Mouse (Mus musculus): Measurements from ENCODE around the gene Rbfox1. TPM values are rescaled to one million over a fixed set of nuclear protein-coding genes. Genes with fewer than 3 reads are reported as not detected.
A peak's percentile ranks its signal among the peaks of the same experiment; 100 is the strongest.

Rbfox1 gene
- total RNA-seq, 2 experiments from 2014 or later: 120 to 127 TPM

DNA sequence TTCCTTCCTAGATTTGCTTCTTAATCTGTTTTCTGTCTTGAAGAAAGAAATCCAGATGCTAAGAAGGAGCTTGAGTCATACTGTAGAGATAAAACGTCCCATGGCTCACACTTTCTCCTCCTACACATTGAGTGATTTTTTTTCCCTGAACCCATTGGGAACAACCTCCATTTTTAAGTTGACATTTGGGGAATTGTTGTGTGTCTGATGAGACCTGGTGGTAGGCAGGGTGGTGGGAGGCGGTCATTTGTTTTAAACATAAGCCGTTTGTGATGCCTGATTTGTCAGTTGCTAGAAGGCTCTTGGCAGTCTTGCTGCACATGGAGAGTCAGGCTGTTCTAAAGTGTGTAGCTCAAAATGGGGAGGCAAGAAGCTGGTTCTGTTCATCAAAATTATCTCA, 76.6 kb downstream of the Rbfox1 start:
- no peak for DNase-seq
- intact Hi-C loops (cut with DNase I; ENCODE audit: low total_unique reads): no loop called here

DNA sequence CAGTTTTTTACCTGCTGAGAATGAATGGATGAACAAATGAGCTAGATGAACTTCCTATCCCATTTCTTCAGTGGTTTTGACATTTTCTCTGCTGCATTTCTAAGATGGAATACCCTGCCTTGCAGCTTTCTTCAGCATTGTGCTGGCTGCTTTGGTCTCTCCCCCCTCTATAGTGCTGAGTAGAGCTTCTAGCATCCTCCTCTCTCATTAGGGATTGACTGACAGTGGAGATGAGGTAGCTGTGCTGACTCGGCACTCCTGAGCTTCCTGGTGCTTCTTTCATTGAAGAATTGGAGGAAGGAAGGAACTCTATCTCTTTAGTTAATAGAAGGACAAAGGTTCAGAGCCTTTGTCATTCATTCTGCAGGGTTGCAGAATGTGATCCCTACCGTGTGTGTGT, 89.0 kb downstream of the Rbfox1 start:
- intact Hi-C loops (cut with DNase I; ENCODE audit: low total_unique reads): no loop called here

DNA sequence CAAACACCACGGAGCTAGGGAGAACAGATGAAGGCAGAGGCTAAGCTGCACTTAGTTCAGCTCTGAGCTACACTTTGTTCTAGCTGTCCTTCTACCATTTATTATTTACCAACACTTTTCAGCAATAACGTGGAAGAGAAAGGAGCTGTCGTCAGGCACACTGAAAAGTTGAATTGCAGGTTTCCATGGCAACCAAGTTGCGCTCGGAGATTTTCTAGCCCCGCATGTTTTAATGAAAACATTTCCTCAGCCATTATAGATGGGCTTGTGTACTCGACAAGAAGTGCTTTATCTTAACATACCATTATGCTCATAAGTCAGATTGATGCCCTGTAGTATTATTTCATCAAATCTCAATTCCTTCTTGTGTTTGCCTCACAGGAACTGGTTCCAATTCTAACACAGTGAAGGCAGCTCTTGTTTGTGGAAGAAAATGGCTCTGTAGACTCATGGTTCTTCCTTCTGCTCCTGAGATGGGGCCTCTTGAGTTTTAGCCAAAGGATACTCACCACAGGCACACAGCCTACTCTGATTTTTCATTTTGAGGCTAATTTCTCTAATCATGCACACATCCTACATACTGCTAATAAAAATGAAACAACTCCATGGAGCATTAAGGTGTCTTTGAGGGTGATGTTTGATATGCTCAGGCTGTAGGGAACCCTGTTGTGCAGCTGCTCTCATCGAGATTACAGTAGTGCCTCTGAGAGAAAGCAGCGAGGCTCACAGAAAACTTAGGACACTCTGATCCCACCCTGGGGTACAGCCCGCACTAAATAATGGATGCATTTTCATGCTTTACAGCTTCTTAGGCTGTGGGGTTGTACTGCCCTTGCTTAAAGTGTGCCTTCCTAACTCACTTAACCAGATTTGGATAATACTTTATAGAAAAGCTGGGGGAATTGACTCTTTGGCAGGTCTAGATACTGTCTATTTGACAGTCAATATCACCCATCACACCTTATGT, 107.2 kb downstream of the Rbfox1 start:
- DNase-seq: no peak
- intact Hi-C loops (cut with DNase I; ENCODE audit: low total_unique reads): no loop called here

More for the DNA sequence above, 89.0 kb downstream of the Rbfox1 start:
- no peak for DNase-seq

DNA sequence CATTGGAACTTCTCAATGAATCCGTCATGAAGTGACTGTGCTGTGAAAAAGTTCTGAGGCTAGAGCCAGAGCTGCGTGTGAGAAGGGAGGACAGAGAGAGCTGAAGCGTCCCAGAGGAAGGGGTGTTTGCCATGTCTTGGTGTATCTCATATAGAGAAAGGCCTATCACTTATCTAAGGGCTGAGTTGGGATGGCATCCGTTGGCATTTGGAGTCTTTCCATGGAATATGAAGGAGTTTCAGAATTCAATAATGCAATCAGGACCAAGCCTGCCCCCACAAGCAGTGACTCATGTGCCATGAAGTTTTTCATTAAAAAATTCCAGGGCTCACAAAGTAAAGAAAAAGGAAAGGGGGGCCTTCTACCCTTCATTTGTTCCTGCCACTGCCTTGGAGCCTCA, 112.0 kb downstream of the Rbfox1 start:
- no peak for DNase-seq
- intact Hi-C loops (cut with DNase I; ENCODE audit: low total_unique reads): no loop called here

DNA sequence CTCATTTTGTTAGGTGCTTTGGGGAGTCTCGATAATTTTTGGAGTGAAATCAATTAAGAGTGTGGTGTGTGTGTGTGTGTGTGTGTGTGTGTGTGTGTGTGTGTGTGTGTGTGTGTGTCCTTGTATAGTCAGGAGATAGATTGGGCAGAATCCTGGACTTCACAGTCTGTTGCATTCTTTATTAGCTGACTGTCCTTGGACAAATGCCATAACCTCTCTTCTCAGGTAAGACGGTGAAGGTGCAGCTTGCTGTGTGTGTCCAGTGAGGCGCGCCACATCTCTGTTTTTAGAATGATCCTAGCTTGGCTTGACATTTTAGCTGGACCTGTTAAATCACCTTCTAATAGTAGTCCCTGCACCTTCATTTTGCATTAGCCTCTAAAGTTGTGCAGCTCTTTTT, 112.5 kb downstream of the Rbfox1 start:
- no peak for DNase-seq
- intact Hi-C loops (cut with DNase I; ENCODE audit: low total_unique reads): no loop called here

DNA sequence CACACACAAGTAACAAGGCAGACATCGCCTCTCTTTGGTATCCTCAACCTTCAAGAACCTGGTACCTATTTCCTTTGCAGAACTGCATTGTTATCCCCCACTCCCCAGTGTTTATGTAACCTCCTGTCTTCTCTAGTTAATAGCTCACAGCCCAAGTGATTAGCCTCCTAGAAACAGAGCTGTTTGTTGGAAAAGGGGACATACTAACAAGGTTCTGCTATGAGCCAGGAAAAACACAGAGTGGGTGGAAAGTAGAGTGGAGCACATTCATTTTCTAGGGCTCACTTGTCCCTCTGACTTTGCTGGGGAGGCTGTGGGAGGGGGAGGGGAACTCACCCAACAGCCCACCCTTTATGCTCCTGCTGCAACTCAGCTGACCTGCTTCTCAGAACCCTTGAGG, 114.9 kb downstream of the Rbfox1 start:
- intact Hi-C loops (cut with DNase I; ENCODE audit: low total_unique reads): no loop called here
- DNase-seq: no peak

DNA sequence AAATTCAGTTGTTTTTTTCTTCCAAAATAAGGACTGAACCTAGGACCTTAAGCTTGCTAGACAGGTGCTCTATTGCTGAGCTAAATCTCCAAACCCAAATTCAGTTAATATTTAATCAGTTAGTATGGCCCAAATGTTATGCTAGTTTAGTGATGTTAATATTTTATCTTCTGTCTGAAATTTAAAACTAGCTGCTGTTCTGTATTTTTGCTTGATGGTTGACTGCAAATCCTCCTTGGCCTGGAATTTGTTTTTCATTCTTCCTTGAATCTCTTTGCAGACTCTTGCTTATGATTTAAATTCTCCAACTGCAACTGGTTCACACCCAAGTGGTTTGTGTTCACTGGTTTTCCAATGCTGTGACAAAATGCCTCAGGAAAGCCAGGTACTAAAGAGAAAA, 121.8 kb downstream of the Rbfox1 start:
- intact Hi-C loops (cut with DNase I; ENCODE audit: low total_unique reads): no loop called here
- DNase-seq: no peak

DNA sequence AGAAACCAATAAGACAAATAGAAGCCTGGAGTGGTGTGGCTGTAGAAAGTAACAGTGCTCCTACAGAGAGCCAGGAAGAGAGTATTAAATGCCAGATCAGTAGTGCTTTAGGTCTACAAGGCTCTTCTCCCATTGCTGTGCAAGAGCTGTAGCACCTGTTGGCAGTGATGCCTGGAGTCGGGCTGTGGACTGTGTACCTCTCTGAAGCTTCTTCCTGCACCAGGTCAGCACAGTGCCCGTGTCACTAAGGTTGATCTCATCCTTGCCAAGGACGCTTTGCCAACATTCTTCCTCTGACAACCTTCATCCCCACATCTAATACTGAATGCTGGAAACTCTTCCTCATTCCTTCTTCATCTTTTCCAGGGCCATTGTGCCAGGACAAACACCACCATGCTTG, 127.7 kb downstream of the Rbfox1 start:
- intact Hi-C loops (cut with DNase I; ENCODE audit: low total_unique reads): no loop called here
- no peak for DNase-seq

DNA sequence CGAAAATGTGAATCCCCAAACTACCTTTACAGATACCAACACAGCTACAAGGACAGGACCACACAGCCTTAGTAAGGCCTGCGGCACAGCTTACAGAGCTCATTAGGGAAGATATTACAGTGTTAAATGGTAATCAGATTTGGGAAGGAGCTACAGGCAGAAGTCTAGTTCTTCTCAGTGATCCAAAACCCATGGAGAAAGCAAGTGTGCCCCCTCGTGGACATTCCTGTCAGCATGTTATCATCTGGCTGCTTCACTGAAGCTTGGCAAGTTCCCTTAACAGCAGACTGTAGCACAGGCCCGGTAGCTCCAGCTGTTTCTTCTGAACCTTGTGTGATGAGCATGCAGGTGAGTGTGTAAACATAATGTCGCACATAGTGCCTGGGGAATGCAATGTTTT, 133.5 kb downstream of the Rbfox1 start:
- DNase-seq: peak; percentile 27

DNA sequence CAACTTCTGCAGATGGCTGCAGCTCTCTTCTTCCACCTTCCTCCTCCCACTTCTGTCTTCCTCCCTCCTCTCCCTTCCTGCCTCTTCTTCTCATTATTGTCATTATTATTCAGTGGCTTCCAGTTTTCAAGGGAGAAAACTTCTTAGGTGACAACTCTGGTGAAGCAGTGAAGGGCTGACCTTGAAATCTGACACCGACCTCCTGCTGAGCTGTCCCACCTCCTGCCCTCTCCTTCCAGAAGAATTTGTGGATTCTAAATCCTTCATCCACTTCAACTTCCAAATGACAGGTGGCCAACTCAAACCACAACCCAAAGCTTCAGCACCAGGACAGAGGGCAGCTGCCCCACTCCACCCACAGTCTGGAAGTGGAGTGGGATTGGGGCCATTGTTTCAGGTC, 134.2 kb downstream of the Rbfox1 start:
- no peak for DNase-seq
- intact Hi-C loops (cut with DNase I; ENCODE audit: low total_unique reads): no loop called here

More for the DNA sequence above, 133.5 kb downstream of the Rbfox1 start:
- intact Hi-C loops (cut with DNase I; ENCODE audit: low total_unique reads): no loop called here

DNA sequence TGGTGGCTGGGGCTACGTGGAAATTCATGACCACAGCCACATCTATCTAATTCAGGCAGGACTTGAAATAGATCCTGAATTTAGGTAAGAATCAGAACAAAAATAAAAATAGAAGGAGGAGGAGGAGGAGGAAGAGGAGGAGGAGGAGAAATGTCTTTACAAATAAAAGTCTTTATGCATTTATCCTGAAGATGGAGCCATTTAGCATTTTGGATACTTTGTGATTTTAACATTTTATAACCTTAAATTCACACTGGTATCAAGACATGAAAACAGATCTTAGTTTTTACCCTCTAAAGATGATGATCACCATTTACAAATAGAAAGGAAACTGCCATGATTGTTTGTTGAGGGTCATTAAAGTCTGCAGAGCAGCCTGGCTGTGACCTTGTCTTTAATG, 146.1 kb downstream of the Rbfox1 start:
- DNase-seq: no peak
- intact Hi-C loops (cut with DNase I; ENCODE audit: low total_unique reads): no loop called here

DNA sequence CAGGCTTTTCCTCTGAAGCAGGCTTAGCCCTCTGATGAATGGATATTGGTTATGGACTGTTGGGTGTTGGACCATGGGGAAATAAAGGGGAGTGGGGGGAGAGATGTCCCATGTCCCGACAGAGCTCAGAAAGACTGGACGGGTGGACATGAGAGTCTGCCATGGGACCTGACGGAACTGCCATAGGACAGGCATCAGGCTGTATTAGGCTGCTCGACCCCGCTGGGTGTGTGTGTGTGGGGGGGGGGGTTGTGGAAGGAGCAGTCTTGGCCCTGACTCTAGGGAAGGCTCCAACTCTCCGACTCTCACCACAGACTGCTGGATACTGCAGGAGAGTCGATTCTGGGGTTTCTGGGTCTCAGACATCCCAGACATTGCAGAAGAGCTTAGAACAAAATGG, 147.4 kb downstream of the Rbfox1 start:
- DNase-seq: no peak
- intact Hi-C loops (cut with DNase I; ENCODE audit: low total_unique reads): no loop called here

DNA sequence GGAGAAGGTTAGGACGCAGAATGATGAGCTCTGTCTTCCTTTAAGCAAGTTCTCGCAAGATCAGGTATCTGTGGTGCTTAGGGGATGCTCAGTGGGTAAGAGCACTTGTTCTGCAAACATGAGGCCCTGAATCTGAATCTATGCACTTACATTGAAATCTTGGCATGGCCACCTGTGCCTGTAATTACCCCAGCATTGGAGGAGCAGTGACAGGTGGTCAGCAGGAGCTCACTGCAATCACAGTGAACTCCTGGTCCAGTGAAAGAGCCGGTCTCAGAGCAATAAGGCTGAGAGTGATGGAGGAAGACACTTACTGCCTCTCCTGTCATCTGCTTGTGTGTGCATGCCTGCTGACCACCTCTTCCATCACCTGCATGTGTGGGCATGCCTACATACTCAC, 149.7 kb downstream of the Rbfox1 start:
- no peak for DNase-seq
- intact Hi-C loops (cut with DNase I; ENCODE audit: low total_unique reads): no loop called here

DNA sequence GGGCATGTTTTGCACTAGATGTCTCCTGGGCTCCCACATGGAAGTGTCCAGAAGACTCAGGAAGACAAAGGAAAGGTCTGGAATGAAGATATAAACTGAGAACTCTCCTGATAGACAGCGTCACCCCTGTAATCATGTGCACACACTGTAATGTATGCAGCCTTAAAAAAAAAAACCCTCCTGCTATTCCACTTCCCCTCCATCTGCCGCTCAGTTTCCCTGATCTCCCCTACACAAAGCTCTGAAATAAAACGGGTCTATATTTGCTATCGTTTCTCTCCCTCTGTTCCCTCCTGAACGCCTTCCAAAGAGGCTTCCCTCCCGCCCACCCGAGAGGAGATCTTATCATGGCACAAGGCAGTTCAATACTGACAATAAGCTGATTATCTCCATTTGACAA, 151.9 kb downstream of the Rbfox1 start:
- intact Hi-C loops (cut with DNase I; ENCODE audit: low total_unique reads): no loop called here
- no peak for DNase-seq

DNA sequence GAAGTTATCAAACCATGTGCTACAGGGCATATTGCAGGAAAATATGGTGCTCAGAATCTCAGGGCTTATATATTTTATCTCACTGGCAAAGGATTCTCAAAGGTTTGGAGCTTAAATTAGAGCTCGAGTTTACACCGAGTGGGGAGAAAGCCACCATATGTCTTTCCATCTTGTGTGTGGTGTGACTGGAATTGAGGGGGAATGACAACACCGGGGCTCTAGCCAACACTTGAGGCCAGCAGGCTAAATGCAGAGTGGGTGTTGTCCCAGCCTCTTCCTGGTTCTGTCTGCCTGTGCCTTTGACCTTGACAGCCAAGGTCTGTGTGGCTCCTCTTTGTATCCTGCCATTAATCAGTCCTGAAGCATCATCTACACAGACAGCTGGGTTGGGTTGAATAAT, 157.6 kb downstream of the Rbfox1 start:
- DNase-seq: no peak
- intact Hi-C loops (cut with DNase I; ENCODE audit: low total_unique reads): no loop called here

DNA sequence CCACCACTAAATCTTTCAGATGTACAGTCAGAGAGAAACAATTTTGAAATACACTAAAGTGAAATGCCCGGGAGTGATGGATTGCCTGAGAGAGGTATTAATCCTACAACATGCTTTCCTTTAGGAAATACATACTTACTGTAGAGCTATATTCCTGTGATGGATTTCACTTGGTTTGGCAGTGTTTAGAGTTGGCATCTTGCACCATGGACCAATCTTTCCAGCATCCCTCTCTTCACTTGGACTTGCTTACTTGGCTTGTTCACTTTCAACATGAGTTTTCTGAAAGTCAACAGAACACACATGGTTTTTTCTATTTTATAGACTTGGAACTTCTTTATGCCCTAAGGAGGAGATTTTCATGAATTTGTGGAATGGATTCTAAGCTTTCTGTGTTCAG, 163.4 kb downstream of the Rbfox1 start:
- intact Hi-C loops (cut with DNase I; ENCODE audit: low total_unique reads): no loop called here
- no peak for DNase-seq

DNA sequence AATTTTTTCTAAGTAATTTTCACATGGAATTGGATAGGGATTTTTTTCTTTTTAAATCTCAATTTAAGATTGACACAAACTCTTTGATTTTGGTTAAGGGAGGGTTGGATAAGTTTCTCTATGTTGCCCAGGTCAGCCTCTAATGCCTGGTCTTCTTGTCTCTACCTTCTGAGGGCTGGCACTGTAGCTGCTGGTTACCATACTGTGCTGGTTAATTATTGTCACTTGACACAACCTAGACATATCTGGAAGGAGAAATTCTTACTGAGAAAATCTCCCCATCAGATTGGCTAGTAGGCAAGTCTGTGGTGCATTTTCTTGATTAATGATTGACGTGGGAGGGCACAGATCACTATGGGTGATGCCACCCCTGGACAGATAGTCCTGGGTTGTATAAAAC, 177.3 kb downstream of the Rbfox1 start:
- intact Hi-C loops (cut with DNase I; ENCODE audit: low total_unique reads): no loop called here
- no peak for DNase-seq

DNA sequence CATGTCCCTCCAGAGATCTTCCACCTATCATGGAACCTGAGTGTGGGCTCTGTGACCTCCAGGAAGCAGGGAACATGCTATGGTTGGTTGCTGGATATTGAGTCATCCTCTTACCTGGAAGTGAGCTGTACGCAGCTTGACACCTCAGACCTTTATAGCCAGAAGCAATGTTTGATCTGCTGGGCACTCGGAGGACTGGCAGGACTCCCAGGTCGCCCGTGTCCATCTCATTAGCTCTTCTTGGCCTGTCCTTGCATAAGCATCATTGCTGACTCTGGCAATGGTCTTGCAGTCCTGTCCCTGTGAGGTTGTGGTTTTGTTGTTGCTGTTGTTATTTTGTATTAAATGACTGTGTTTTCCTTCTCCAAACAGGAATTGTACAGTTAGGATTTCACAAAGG, 180.3 kb downstream of the Rbfox1 start:
- intact Hi-C loops (cut with DNase I; ENCODE audit: low total_unique reads): no loop called here
- no peak for DNase-seq

DNA sequence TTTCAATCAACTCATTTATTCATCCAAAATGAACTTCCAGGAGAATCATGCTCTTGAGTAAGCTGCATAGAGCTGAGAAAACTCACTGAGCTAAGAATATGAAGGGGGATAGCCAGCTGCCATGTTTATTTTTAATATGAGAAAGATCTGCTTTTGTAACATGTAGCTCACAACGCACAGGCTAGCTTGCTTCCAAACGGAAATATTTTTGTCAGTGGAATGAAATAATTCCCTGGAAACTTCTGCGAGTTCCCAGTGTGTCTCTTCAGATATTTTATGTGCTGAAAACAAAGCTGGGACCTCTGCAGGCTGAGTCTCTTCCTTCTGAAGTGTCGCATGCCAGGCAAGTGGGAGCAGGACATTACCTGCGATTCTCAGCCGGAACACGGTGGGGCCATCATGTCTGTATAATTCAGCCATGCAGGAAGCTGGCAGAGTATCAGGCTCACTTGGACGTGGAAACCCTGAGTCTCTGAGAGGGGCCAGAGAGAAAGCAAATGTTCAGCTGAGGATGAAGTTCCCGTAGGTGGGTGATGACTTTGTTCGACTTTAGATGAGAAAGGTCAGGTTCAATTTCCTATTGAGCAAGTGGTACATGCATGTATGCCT, 190.4 kb downstream of the Rbfox1 start:
- no peak for DNase-seq
- intact Hi-C loops (cut with DNase I; ENCODE audit: low total_unique reads): no loop called here

DNA sequence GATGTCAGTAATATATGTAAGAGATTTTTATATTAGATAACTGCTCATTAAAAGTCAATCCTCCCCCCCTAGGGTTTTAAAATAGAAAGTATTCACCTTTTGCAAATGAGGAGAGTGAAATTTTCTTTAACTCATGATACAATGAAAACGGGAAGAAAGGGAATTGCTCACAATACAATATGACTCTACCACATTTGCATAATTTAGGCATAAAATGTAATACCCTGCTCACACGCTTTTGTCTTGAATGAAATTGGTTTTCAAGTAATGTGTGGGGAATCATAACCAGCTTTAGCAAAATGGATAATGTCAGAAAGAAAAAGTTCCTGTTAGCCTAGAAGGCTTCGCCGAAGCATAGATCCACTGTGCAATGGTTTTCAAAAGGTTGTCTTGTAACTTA, 193.9 kb downstream of the Rbfox1 start:
- no peak for DNase-seq
- intact Hi-C loops (cut with DNase I; ENCODE audit: low total_unique reads): no loop called here

DNA sequence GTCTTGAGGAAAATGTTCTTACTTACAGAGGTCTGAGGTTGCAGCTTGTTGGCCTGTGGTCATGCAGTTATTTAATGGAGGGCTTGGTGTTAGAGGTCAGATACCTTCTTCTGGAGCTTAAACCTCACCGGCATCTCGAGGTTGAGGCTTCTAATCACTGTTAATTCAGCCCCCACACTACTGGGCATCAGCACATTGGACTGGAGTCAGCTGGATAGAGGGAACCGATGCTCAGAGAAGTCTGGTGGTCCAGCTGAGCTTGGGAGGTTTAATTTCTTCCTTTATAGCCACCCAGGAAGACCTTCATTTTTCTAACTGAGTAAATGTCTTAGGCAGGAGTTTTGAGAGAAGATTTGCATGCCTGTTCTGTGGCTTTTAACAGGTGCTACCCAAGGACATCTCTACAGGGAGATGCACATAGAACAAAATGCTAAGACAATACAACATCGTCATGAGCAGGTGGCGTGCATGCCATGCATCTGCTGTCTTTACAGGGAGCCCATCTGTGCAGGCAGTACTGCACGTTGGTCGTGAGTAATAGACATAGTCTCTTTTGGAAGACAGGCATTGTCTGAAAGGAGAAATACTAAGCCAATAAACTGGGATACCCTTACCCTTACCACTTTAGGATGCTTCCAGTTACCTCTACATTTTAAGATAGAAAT, 199.7 kb downstream of the Rbfox1 start:
- intact Hi-C loops (cut with DNase I; ENCODE audit: low total_unique reads): no loop called here
- DNase-seq: no peak
